Mouse (Mus musculus) embryonic stem cell, embryonic (primary cell): ENCODE measurements around the gene Prrc2a.

Source experiments
- CTCF ChIA-PET, 4 experiments: fragments of 300-600 bp in 2 of 4; fragments of 350-600 bp in 2 of 4; sonication (Branson Sonifier 250); formaldehyde crosslinking; loops; one replicate each; lab custom pipeline; 2022; ENCODE audit warnings: inconsistent platforms in 2 of 4; lab: Charles Lee
- POLR2A ChIA-PET, 4 experiments: fragments of 300-600 bp in 2 of 4; fragments of 350-600 bp in 2 of 4; sonication (Branson Sonifier 250); formaldehyde crosslinking; loops; one replicate each; lab custom pipeline; 2022; ENCODE audit warnings: antibody characterized with exemption in 4 of 4, inconsistent platforms in 1 of 4; lab: Charles Lee

Gene Prrc2a

GRCm38 (mm10) chr17:35195631-35196320 lies 31.1 kb upstream of the Prrc2a start:
- ChIA-PET POLR2A (interaction anchor here (0.7 to 1.2 kb wide), 8 partner anchors 9 to 245 kb away, joined by 3 to 4 read pairs (median 4); partner anchors contain the start of genes Abhd16a (in 1 of the 4), Ddx39b (in 1 of the 4) and Lta (in 1 of the 4)), CTCF (interaction anchor here (0.5 to 2.9 kb wide), 10 partner anchors 16 to 677 kb away, joined by 3 to 14 read pairs (median 4); no protein-coding TSS in a partner anchor)

- ChIA-PET CTCF (interaction anchor here in 3 of 4 experiments (0.5 to 2.9 kb wide), 14 partner anchors 10 to 676 kb away, joined by 3 to 14 read pairs (median 4); partner anchors contain the start of gene D17H6S53E (in 1 of the 3)), POLR2A (interaction anchor here in 2 of 4 experiments (0.8 to 1.2 kb wide), 5 partner anchors 10 to 46 kb away, joined by 3 to 4 read pairs (median 3); partner anchors contain the start of genes Ddx39b (in 1 of the 2) and Lta (in 1 of the 2))
Measured at GRCm38 (mm10) chr17:35194844-35195630, 30.3 kb upstream of the Prrc2a start.

GRCm38 (mm10) chr17:35193881-35194843 lies 29.5 kb upstream of the Prrc2a start, which contains the start of gene Ltb:
TSS of gene Ltb (plus strand) at chr17:35194439.
- ChIA-PET POLR2A (interaction anchor here in 3 of 4 experiments (0.6 to 1.2 kb wide), 6 partner anchors 14 to 334 kb away, joined by 3 to 4 read pairs (median 3); partner anchors contain the start of gene Ddx39b (in 1 of the 3)), CTCF (interaction anchor here (0.5 to 2.9 kb wide), 13 partner anchors 9 to 546 kb away, joined by 3 to 14 read pairs (median 4); partner anchors contain the start of genes Clic1 (in 1 of the 4) and D17H6S53E (in 1 of the 4))

GRCm38 (mm10) chr17:35192924-35193323 lies 28.2 kb upstream of the Prrc2a start:
- POLR2A ChIA-PET, result interaction anchor here in 1 of 4 experiments (0.9 to 2.0 kb wide), 4 partner anchors 9 to 58 kb away, joined by 3 to 6 read pairs (median 3); partner anchors contain the start of genes Atp6v1g2 and Ddx39b

GRCm38 (mm10) chr17:35191723-35192122 lies 27.0 kb upstream of the Prrc2a start:
- POLR2A ChIA-PET, result interaction anchor here in 2 of 4 experiments (0.6 to 2.0 kb wide), 3 partner anchors 8 to 28 kb away, joined by 4 to 6 read pairs (median 6); no protein-coding TSS in a partner anchor
- CTCF ChIA-PET, result interaction anchor here (0.5 to 1.8 kb wide), 14 partner anchors 10 to 871 kb away, joined by 3 to 8 read pairs (median 4); partner anchors contain the start of gene Tnf (in 1 of the 4)

More at GRCm38 (mm10) chr17:35192924-35193323, 28.2 kb upstream of the Prrc2a start:
- CTCF ChIA-PET, result interaction anchor here in 3 of 4 experiments (0.6 to 1.8 kb wide), 5 partner anchors 22 to 34 kb away, joined by 3 to 8 read pairs (median 4); no protein-coding TSS in a partner anchor

- POLR2A ChIA-PET, result interaction anchor here in 3 of 4 experiments (0.8 to 1.8 kb wide), 7 partner anchors 9 to 52 kb away, joined by 3 to 13 read pairs (median 4); partner anchors contain the start of genes Ddx39b (in 1 of the 3) and Tnf (in 1 of the 3)
Measured at GRCm38 (mm10) chr17:35190096-35190495, 25.4 kb upstream of the Prrc2a start.

GRCm38 (mm10) chr17:35189186-35189585 lies 24.5 kb upstream of the Prrc2a start:
- ChIA-PET CTCF (interaction anchor here in 3 of 4 experiments (0.6 to 2.8 kb wide), 11 partner anchors 11 to 66 kb away, joined by 4 to 8 read pairs (median 5); no protein-coding TSS in a partner anchor), POLR2A (interaction anchor here in 3 of 4 experiments (0.6 to 1.8 kb wide), 8 partner anchors 8 to 237 kb away, joined by 3 to 13 read pairs (median 4); partner anchors contain the start of gene Ddx39b (in 1 of the 3))

More at GRCm38 (mm10) chr17:35190096-35190495, 25.4 kb upstream of the Prrc2a start:
- CTCF ChIA-PET, result interaction anchor here (0.6 to 2.8 kb wide), 12 partner anchors 9 to 65 kb away, joined by 4 to 8 read pairs (median 4); no protein-coding TSS in a partner anchor

- ChIA-PET CTCF (interaction anchor here in 2 of 4 experiments (0.9 to 2.8 kb wide), 7 partner anchors 19 to 67 kb away, joined by 4 to 8 read pairs (median 5); no protein-coding TSS in a partner anchor), POLR2A (interaction anchor here in 3 of 4 experiments (0.6 to 4.9 kb wide), 7 partner anchors 19 to 236 kb away, joined by 3 to 27 read pairs (median 3); partner anchors contain the start of genes Atp6v1g2 (in 1 of the 3) and Ddx39b (in 1 of the 3))
Measured at GRCm38 (mm10) chr17:35187959-35188610, 23.4 kb upstream of the Prrc2a start, which contains the start of gene Lst1. TSS of gene Lst1 (minus strand) at chr17:35188439.

- POLR2A ChIA-PET, result interaction anchor here in 3 of 4 experiments (0.8 to 4.9 kb wide), 5 partner anchors 20 to 55 kb away, joined by 3 to 27 read pairs (median 4); partner anchors contain the start of genes Ddx39b (in 2 of the 3), Atp6v1g2 (in 1 of the 3) and Nfkbil1 (in 1 of the 3)
- CTCF ChIA-PET, result interaction anchor here in 2 of 4 experiments (0.6 to 1.5 kb wide), 2 partner anchors 19 to 44 kb away, joined by 4 to 8 read pairs; no protein-coding TSS in a partner anchor
Measured at GRCm38 (mm10) chr17:35187345-35187744, 22.6 kb upstream of the Prrc2a start.

GRCm38 (mm10) chr17:35186681-35187080 lies 22.0 kb upstream of the Prrc2a start:
- ChIA-PET POLR2A (interaction anchor here in 3 of 4 experiments (0.8 to 4.9 kb wide), 5 partner anchors 47 to 59 kb away, joined by 3 to 27 read pairs (median 4); partner anchors contain the start of genes Ddx39b (in 2 of the 3), Atp6v1g2 (in 1 of the 3) and Nfkbil1 (in 1 of the 3)), CTCF (interaction anchor here in 3 of 4 experiments (0.6 to 1.5 kb wide), 3 partner anchors 8 to 45 kb away, joined by 3 to 8 read pairs (median 4); no protein-coding TSS in a partner anchor)

GRCm38 (mm10) chr17:35185639-35186611 lies 21.2 kb upstream of the Prrc2a start:
- CTCF ChIA-PET, result interaction anchor here (0.6 to 2.4 kb wide), 9 partner anchors 7 to 132 kb away, joined by 3 to 11 read pairs (median 4); no protein-coding TSS in a partner anchor
- POLR2A ChIA-PET, result interaction anchor here in 3 of 4 experiments (0.5 to 4.9 kb wide), 11 partner anchors 17 to 255 kb away, joined by 3 to 27 read pairs (median 3); partner anchors contain the start of genes Ddx39b (in 2 of the 3), Csnk2b (in 1 of the 3), Gpank1 (in 1 of the 3) and Hspa1a (in 1 of the 3)

- CTCF ChIA-PET, result interaction anchor here in 3 of 4 experiments (1.0 to 3.6 kb wide), 4 partner anchors 11 to 53 kb away, joined by 3 to 15 read pairs (median 6); partner anchors contain the start of gene Atp6v1g2 (in 1 of the 3)
- POLR2A ChIA-PET, result interaction anchor here in 1 of 4 experiments (1.1 kb wide), 1 partner anchor 68 kb away, joined by 3 read pairs; no protein-coding TSS in a partner anchor
Measured at GRCm38 (mm10) chr17:35180093-35180492, 15.4 kb upstream of the Prrc2a start.

- CTCF ChIA-PET, result interaction anchor here (0.5 to 3.6 kb wide), 46 partner anchors 8 to 331 kb away, joined by 3 to 33 read pairs (median 4); partner anchors contain the start of genes Atp6v1g2 (in 3 of the 4), Gm16181 (in 2 of the 4), D17H6S53E (in 1 of the 4) and Ddx39b (in 1 of the 4)
- POLR2A ChIA-PET, result interaction anchor here (0.5 to 1.5 kb wide), 24 partner anchors 10 to 229 kb away, joined by 3 to 9 read pairs (median 4); partner anchors contain the start of genes Ddx39b (in 3 of the 4), Nfkbil1 (in 1 of the 4) and Tnf (in 1 of the 4)
Measured at GRCm38 (mm10) chr17:35178528-35178927, 13.8 kb upstream of the Prrc2a start.
